Mouse (Mus musculus): Measurements from ENCODE around the gene Cpsf4l. TPM values are rescaled to one million over a fixed set of nuclear protein-coding genes. Genes with fewer than 3 reads are reported as not detected.

The Cpsf4l gene
- total and polyA plus RNA-seq, 2 experiments: 3.0 to 9.9 TPM

DNA sequence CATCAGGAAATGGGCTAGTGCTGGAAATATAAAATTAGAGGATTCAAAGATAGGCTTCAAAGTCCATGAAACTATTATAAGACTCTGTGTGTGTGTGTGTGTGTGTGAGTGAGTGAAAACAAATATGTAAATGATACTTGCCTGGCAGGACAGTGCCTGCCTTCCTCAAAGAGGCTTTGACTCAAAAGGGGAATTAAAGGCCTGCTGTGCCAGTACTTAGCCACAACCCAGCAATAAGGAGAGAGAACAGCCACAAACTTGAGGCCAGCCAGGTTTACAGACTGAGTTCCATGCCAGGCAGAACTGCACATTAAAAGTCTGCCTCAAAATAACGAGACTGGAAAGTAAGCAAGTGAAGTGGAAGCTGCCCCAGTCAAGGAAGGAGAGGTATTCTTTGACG is 33.0 kb downstream of the Cpsf4l start:
- WGBS: 87% methylated on average over 2 of the region's 2 CpGs
- Histone ChIP-seq H3K27me3 (ENCODE audit: control insufficient read depth, insufficient read depth, low read length) (no peaks in the 10 kb centered on the region), H3K79me2 (ENCODE audit: control insufficient read depth, insufficient read depth, low read length) (peaks cover 39% of the 10 kb centered on the region), H3K4me1 (ENCODE audit: control insufficient read depth, insufficient read depth, low read length) (peaks cover 6% of the 10 kb centered on the region; the same call in 1 of the 2 replicates), H3K27ac (replicated peaks; ENCODE audit: insufficient read depth, low read depth, low read length) (no peak overlapping the region), H3K4me3 (ENCODE audit: insufficient read depth, low read depth, low read length) (no peak overlapping the region), H3K36me3 (ENCODE audit: control insufficient read depth, insufficient read depth, low read length) (peaks cover 11% of the 10 kb centered on the region; the same call in 1 of the 2 replicates), H3K9ac (ENCODE audit: low read depth, low read length) (no peak overlapping the region)
- TF ChIP-seq CTCF (IDR thresholded peaks at IDR 0.05; ENCODE audit: low read depth, low read length) (no peak), POLR2A (IDR thresholded peaks at IDR 0.05; ENCODE audit: extremely low read depth, insufficient read depth, low read length) (no peak)
- no peak for DNase-seq (ENCODE audit: extremely low read depth, low read depth, low spot score)

DNA sequence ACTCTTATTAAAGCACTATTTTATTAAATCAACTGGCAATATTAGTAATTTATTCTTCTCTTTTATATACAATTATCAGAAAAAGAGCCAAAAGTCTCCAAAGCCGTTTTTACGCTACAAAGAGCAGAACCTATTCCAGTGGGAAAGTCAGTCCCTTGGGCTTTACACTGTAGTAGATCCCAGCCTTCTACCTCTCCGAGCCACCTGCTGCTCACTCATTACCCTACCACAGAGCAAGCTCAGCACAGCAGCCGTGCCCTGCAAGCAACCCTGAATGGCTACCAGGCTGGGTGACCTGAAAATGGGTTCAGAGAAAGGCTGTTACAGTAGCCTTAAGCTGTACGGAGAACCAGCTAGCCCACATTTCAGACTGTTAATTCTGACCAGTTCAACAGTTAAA is 35.2 kb downstream of the Cpsf4l start:
- Histone ChIP-seq H3K79me2 (ENCODE audit: control insufficient read depth, insufficient read depth, low read length) (peaks cover 43% of the 10 kb centered on the region), H3K4me3 (ENCODE audit: insufficient read depth, low read depth, low read length) (no peak overlapping the region), H3K27me3 (ENCODE audit: control insufficient read depth, insufficient read depth, low read length) (no peaks in the 10 kb centered on the region), H3K9ac (ENCODE audit: low read depth, low read length) (no peak overlapping the region), H3K36me3 (ENCODE audit: control insufficient read depth, insufficient read depth, low read length) (peaks cover 11% of the 10 kb centered on the region; the same call in 1 of the 2 replicates), H3K27ac (replicated peaks; ENCODE audit: insufficient read depth, low read depth, low read length) (no peak overlapping the region), H3K4me1 (ENCODE audit: control insufficient read depth, insufficient read depth, low read length) (no peaks in the 10 kb centered on the region)
- DNase-seq (ENCODE audit: extremely low read depth, low read depth, low spot score): no peak
- WGBS: 92% methylated on average over 5 of the region's 5 CpGs
- TF ChIP-seq CTCF (IDR thresholded peaks at IDR 0.05; ENCODE audit: low read depth, low read length) (no peak), POLR2A (IDR thresholded peaks at IDR 0.05; ENCODE audit: extremely low read depth, insufficient read depth, low read length) (no peak)

DNA sequence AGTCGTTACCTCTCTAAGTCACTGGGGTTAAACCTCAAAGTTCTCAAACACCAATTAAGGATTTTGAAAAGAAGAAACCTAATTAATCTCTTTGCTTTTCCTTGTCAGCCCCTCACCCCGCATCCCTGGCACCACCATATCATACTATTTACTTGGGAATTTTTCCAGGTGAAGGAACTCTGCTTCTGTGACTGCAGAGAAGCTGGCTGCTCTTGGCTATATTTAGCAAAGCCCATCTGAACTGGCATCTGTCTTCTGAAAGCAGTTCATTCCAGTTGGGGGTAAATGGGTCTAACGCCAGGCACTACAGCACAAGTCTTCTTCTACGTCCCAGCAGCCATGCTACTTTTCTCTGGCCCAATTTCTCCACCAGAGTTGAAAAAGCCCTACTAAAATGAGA is 36.2 kb downstream of the Cpsf4l start:
- no peak overlapping the region for H3K27ac ChIP-seq (replicated peaks; ENCODE audit: insufficient read depth, low read depth, low read length)
- 74% methylated on average over 4 of the region's 4 CpGs for WGBS
- DNase-seq (ENCODE audit: extremely low read depth, low read depth, low spot score): no peak
- no peaks in the 10 kb centered on the region for H3K27me3 ChIP-seq (ENCODE audit: control insufficient read depth, insufficient read depth, low read length)
- peaks cover 4% of the 10 kb centered on the region for H3K4me1 ChIP-seq (ENCODE audit: control insufficient read depth, insufficient read depth, low read length)
- no peak overlapping the region for H3K4me3 ChIP-seq (ENCODE audit: insufficient read depth, low read depth, low read length)
- H3K9ac ChIP-seq (ENCODE audit: low read depth, low read length): no peak overlapping the region
- peaks cover 11% of the 10 kb centered on the region; the same call in 1 of the 2 replicates for H3K36me3 ChIP-seq (ENCODE audit: control insufficient read depth, insufficient read depth, low read length)
- no peak for TF ChIP-seq POLR2A (IDR thresholded peaks at IDR 0.05; ENCODE audit: extremely low read depth, insufficient read depth, low read length)
- TF ChIP-seq CTCF (IDR thresholded peaks at IDR 0.05; ENCODE audit: low read depth, low read length): no peak
- H3K79me2 ChIP-seq (ENCODE audit: control insufficient read depth, insufficient read depth, low read length): peaks cover 37% of the 10 kb centered on the region

GRCm38 (mm10) chr11:113669711-113670110 is 40.1 kb downstream of the Cpsf4l start:
- TF ChIP-seq POLR2A (IDR thresholded peaks at IDR 0.05; ENCODE audit: extremely low read depth, insufficient read depth, low read length) (no peak), CTCF (IDR thresholded peaks at IDR 0.05; ENCODE audit: low read depth, low read length) (no peak)
- no peak for DNase-seq (ENCODE audit: extremely low read depth, low read depth, low spot score)
- Histone ChIP-seq H3K9ac (ENCODE audit: low read depth, low read length) (no peak overlapping the region), H3K36me3 (ENCODE audit: control insufficient read depth, insufficient read depth, low read length) (no peaks in the 10 kb centered on the region; the same call in 1 of the 2 replicates), H3K79me2 (ENCODE audit: control insufficient read depth, insufficient read depth, low read length) (peaks cover 17% of the 10 kb centered on the region; the same call in 1 of the 2 replicates), H3K27ac (replicated peaks; ENCODE audit: insufficient read depth, low read depth, low read length) (no peak overlapping the region), H3K27me3 (ENCODE audit: control insufficient read depth, insufficient read depth, low read length) (no peaks in the 10 kb centered on the region), H3K4me3 (ENCODE audit: insufficient read depth, low read depth, low read length) (no peak overlapping the region), H3K4me1 (ENCODE audit: control insufficient read depth, insufficient read depth, low read length) (peaks cover 21% of the 10 kb centered on the region)
- 94% methylated on average over 4 of the region's 4 CpGs for WGBS

- Histone ChIP-seq H3K27me3 (ENCODE audit: control insufficient read depth, insufficient read depth, low read length) (no peaks in the 10 kb centered on the region), H3K9ac (ENCODE audit: low read depth, low read length) (no peak overlapping the region), H3K79me2 (ENCODE audit: control insufficient read depth, insufficient read depth, low read length) (peaks cover 15% of the 10 kb centered on the region; the same call in 1 of the 2 replicates), H3K4me1 (ENCODE audit: control insufficient read depth, insufficient read depth, low read length) (peaks cover 21% of the 10 kb centered on the region), H3K4me3 (ENCODE audit: insufficient read depth, low read depth, low read length) (no peak overlapping the region), H3K36me3 (ENCODE audit: control insufficient read depth, insufficient read depth, low read length) (peaks cover 3% of the 10 kb centered on the region; the same call in 1 of the 2 replicates), H3K27ac (replicated peaks; ENCODE audit: insufficient read depth, low read depth, low read length) (no peak overlapping the region)
- no peak for DNase-seq (ENCODE audit: extremely low read depth, low read depth, low spot score)
- TF ChIP-seq POLR2A (IDR thresholded peaks at IDR 0.05; ENCODE audit: extremely low read depth, insufficient read depth, low read length) (no peak), CTCF (IDR thresholded peaks at IDR 0.05; ENCODE audit: low read depth, low read length) (no peak)
- 78% methylated on average over 5 of the region's 5 CpGs for WGBS
Measured at GRCm38 (mm10) chr11:113668857-113669256, 41.0 kb downstream of the Cpsf4l start.

DNA sequence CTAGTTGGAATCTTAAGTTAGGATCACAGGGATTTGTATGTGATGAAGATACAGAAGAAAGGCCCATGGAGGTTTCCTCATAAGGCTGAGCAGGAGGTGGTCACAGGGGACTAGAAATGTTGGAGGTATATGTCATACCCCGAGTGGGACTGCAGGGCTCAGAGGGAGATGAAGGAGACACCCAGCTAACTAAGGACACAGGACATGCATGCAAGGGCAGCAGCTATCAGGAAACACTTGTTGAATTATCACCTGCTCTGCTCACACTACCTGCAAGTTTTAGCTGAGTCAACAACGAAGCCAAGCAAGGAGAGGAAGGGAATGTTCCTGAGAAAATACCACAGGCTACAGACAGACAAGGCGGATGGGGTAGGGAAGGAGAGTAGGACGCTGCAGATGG is 42.1 kb downstream of the Cpsf4l start:
- H3K27ac ChIP-seq (replicated peaks; ENCODE audit: insufficient read depth, low read depth, low read length): peak overlapping the region; percentile 58
- H3K79me2 ChIP-seq (ENCODE audit: control insufficient read depth, insufficient read depth, low read length): peaks cover 11% of the 10 kb centered on the region; the same call in 1 of the 2 replicates
- no peak for TF ChIP-seq POLR2A (IDR thresholded peaks at IDR 0.05; ENCODE audit: extremely low read depth, insufficient read depth, low read length)
- TF ChIP-seq CTCF (IDR thresholded peaks at IDR 0.05; ENCODE audit: low read depth, low read length): no peak
- H3K4me1 ChIP-seq (ENCODE audit: control insufficient read depth, insufficient read depth, low read length): peaks cover 21% of the 10 kb centered on the region
- H3K4me3 ChIP-seq (ENCODE audit: insufficient read depth, low read depth, low read length): no peak overlapping the region
- H3K27me3 ChIP-seq (ENCODE audit: control insufficient read depth, insufficient read depth, low read length): no peaks in the 10 kb centered on the region
- 77% methylated on average over 4 of the region's 4 CpGs for WGBS
- no peak for DNase-seq (ENCODE audit: extremely low read depth, low read depth, low spot score)
- no peak overlapping the region for H3K9ac ChIP-seq (ENCODE audit: low read depth, low read length)
- peaks cover 8% of the 10 kb centered on the region; the same call in 1 of the 2 replicates for H3K36me3 ChIP-seq (ENCODE audit: control insufficient read depth, insufficient read depth, low read length)
